Mouse (Mus musculus) cerebellum, adult 9-11 months (tissue): ENCODE results near the gene Dpp9.
"Not testable (repeated sequence)": the region's sequence is repeated elsewhere in the genome, so short reads cannot be mapped to it uniquely, and the experiment has no call there.

ENCODE experiments used
- DNase-seq: peaks from one replicate; pipeline ENCODE4 v3.0.0; 2022

Gene Dpp9

DNA sequence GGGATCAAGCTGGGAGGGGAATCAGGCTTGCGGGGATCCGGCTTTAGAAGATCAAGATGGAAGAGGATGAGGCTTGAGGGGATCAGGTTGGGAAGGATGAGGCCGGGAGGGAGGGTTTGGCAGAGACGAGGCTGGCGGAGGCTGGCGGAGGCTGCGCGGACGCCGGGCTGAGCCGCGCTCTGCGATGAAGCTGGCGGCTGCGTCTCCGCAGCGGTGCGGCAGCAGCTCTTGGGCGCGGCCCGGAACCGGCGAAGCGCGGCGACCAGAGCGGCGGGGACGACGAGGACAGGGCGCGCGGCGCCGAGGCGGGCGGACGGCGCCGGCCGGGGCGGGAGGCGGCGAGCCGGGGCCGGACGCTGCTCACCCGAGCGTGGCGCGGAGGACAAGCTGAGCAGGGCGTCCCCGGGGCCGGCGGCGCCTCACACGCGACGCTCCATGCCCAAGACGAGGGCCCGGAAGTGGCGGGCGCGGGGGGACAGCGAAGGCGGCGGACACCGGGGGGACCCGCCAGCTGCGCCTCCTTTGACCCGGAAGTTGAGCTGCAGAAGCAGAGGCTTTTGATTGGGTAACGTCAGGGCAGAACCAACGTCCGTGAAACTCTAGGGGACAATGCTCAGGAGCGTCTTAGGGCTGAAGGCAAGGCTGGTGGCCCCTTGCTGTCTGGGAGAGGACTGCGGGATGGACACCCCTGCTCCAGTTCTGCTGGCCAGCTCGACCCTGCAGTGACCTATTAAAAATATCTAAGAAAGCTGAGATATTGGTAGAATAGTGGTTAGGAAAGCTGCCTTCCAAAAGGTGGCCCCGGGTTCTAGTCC lies at the start of gene Dpp9:
Dpp9 (minus strand) TSS at position 529 of the 815 bp plus-strand sequence.
- peak; percentile 97 for DNase-seq

DNA sequence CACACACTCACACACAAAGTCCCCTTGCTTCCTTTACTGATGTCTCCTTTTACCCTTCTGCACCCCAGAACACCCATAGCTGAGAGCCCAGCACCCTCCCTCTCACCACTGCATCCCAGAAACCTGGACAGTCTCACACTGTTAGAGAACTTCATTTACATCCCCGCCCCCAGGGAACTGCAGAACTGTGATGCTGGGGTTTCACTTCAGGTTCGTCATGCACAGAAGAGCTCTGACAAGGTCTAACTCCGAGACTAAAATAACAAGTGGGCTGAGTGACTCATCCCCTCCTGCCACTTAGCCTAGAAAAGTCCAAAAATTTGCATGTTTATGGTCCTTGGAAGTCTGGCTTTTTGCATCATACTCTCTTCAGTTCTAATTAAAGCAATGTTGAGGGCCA lies 47.6 kb upstream of the Dpp9 start:
- no peak for DNase-seq

DNA sequence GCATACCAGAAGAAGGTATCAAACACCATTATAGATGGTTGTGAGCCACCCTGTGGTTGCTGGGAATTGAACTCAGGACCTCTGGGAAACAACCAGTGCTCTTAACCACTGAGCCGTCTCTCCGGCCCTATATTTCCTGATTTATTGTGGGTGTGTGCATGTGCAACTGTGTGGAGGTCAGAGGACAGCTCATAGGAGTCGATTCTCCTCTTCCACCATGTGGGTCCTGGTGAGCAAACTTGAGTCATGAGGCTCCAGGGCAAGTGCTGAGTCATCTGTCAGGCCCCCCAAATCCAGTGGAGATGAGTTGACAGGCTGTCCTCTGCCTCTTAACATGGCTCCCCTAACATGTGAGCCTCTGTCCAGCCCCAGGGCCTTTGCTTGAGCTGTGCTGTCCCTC lies 47.2 kb upstream of the Dpp9 start:
- no peak for DNase-seq

DNA sequence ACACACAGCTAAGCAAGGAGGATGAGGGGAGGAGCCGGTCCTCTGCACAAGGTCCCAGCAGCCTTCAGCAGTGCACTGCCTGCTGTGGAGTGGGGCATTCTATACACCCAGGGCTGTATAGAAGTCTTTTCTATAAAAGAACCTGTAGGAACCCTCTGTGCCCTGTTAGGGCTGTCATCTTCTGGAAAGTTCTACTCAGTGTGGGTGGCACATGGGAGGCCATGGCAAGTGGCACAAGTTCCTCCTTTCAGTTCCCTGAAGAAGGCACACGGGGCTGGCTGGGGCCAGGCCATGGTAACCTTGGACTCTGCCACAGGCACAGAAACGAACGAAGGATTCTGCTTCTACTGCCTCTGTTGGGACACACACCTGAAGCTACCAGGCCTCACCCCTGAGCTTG lies 46.3 kb upstream of the Dpp9 start:
- DNase-seq: no peak

DNA sequence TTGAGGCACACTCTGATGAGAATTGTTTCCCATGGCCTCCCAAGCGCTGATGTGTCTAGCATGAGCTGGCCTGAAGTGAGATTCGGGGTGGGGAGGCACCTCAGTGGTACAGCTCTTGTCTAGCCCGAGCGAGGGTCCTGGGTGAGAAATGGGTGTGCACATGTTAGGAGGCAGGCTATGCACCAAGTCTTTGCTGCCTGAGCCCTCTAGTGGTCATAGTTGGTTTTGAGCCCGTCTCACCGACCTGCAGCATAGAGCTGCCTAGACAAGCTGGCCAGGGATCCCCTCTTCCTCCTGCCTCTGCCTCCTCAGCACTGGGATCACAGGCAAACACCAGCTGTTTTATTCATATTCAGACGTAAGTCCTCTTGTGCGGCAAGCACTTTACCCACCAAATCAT lies 45.3 kb upstream of the Dpp9 start:
- DNase-seq: peak; percentile 76

DNA sequence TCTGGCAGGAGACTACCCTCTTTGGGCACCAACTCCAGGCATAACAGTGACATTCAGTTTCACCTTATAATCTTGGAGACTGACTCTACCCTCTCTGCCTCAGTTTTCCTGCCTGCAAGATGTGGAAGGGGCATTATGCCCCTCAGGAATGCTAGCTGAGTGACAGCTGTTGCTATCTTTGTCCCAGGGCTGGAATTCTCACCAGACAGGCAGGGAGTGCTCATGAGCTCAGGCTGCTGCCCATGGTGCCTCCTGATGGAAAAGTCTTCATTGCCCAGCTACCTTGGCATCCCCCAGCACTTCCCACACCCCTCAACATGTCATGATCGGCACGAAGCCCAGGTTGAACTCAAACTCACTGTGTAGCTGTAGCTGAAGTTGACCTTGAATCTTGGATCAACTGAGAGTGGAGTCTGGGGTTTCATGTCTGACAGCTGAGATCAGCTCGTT lies 44.0 kb upstream of the Dpp9 start:
- no peak for DNase-seq

DNA sequence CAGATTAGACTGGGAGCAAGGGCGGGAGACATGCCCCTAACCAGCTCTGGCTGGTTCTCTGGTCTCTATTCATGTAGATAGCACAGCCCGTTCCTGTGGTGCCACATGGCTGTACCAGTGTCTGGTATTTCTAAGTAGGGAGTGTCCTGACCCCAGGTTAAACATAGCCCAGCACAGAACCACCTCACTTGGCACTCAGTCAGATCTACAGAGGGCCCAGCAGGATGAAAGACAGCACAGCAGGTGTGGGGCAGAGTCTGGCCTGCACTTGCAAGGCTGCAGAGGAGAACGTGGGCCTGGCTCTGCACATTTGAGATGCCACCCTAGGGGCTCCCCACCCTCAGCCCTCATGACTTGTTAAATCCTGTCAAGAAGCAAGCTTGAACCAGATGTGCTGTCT lies 42.5 kb upstream of the Dpp9 start:
- no peak for DNase-seq

DNA sequence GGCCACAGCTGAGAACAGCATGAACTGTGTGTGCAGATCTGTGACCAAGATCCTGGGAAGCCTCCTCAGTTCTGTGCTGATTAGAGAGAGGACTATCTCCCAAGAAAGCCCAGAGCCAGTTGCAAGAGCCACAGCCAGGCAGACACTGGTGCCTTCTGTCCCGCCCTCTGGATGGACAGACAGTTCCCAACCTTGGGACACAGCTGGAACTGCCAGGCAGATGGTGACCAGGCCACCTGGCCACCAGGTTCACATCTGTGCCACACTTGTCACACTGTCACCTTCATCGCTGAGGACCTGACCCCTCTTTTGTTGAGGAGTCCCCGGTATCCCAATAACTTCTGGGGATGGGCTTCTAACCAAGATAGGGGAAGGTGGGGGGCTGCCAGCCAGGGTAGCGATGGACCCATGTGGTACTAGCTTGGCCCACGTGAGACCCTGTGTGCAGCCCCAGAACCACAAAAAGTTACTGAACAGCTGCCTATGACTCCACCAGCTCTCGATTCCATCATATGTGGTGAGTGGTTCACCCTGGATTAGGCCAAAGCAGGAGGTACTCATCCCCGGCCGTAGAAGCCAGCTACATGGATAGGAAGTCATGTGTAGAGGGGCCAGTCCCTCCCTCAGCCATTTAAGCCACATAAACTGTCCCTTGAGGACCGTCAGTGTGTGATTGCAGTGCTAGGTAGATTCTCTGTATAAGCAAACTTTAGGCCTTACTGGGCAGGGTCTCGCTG lies 40.8 kb upstream of the Dpp9 start:
- DNase-seq: no peak

DNA sequence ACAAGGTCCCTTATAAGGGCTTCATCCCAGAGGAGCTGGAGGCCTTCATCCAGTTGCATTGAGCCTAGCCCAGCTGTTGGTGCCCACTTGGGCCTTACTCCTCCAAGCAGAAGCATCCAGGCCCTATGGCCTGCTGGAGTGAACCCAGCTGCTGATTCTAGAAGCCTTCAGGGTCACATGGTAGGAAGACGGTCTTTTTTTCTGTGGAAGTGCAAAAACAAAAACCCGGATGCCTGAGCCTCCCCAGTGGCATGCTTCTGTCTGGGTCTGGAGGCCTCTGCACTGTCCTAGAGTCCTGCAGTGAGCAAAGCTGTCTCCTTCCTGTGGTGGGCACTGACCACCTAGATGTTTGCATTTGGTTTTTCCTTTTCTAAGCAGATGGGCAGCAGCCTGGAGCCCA lies 40.1 kb upstream of the Dpp9 start:
- not testable (repeated sequence) for DNase-seq

DNA sequence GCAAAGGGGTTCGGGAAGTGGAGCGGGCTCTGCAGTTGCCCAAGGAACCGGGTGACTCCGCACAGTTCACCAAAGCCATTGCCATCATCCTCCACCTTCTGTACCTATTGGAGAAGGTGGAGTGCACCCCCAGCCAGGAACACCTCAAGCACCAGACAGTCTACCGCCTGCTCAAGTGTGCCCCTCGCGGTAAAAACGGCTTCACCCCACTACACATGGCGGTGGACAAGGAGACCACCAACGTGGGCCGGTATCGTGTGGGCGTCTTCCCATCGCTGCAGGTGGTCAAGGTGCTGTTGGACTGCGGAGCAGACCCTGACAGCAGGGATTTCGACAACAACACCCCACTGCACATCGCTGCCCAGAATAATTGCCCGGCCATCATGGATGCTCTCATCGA lies 39.6 kb upstream of the Dpp9 start:
- not testable (repeated sequence) for DNase-seq

DNA sequence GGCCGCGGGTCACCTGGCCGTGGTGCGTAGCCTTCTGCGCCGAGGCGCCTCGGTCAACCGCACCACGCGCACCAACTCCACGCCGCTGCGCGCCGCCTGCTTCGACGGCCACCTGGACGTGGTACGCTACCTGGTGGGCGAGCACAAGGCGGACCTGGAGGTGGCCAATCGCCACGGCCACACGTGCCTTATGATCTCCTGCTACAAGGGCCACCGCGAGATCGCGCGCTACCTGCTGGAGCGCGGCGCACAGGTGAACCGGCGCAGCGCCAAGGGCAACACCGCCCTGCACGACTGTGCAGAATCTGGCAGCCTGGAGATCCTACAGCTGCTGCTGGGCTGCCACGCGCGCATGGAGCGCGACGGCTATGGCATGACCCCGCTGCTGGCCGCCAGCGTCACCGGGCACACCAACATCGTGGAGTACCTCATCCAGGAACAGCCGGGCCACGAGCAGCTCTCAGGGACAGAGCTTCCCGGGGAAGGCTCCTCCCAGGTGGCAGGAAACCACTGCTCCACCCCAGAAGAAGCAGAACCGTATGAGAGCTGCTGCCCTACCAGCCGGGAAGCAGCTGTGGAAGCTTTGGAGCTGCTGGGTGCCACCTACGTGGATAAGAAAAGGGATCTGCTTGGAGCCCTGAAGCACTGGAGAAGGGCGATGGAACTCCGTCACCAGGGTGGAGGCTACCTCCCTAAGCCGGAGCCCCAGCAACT lies 38.6 kb upstream of the Dpp9 start:
- peak; percentile 78 for DNase-seq

DNA sequence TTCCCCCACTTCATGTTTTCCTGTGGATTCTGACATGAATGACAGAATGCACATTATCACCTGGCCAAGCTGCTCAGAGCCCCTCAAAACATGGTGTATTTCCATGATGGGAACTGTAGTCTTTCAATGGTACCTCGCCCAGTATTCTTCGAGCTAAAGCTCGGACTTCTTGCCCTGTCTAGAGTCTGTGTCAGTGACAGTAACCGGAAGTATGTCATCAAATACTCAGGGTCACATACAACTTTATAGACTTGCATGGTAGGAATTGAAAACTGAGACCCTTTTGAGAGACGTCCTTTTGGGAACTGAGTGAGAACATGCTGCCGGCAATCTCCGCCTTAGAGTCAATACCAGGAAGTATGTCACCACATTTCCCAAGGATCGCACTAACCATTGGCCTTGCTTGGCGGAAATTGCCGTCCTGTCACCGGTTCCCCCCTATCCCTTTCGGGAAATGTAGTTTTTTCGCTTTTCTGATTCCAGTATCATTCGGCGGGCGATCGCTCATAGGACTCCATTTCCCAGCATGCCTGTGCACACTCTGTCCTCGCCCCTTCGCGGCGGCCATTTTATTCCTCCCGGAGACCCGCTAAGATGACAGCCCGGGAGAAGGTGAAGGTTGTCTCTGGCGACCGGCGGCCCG lies 37.7 kb upstream of the Dpp9 start, which contains the start of gene Fem1a:
Fem1a (plus strand) TSS at position 572 of the 643 bp plus-strand sequence.
- peak; percentile 98 for DNase-seq

DNA sequence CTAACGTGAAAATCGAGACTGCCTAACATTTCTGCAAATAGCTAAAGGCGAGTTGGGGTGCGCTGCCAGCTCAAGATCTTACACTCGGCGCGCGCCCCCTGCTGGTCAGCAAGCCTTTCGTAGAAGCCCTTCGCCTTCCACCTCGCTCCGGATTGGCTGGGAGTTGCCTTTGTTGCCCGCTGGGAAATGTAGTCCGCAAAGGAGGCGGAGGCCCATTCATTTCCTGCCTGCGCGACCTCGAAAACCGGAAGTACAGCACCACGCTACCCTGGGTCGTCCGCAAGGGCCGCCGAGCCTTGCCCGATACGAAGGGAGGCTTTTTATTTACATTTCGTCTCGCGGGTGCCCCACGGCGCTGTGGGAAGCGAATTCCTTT lies 37.1 kb upstream of the Dpp9 start:
- DNase-seq: peak; percentile 98

DNA sequence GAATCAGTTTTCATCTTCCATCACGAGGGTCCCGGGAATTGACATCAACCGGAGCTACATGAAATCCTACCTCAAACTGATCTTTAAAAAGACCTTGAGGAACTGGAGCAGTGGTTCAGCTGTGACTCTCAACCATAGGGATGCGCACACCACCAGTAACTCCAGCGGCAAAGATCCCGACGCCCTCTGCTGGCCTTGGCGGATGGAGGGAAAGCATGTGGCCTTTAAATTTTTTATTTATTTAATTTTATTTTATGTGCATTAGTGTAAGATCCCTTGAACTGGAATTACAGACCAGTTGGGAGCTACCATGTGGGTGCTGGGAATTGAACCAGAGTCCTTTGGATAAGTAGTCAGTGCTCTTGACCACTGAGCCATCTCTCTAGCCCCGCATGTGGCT lies 36.7 kb upstream of the Dpp9 start:
- DNase-seq: peak; percentile 82

DNA sequence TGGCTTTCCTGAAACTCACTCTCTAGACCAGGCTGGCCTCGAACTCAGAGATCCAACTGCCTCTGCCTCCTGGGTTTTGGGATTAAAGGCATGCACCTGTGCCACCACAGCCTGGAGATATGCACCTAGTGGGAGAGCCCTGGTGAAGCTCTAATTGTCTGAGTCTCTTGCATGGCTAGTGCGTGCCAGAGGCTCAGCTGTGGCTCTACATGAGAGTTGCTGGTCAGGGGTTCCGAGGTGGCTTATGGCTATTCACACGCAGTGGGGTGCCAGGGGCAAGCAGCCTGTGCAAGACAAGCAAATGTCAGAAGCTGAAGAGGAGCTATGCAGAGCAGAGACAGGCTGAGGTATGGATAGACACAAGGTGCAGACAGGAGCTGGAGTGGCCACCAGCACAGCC lies 36.0 kb upstream of the Dpp9 start:
- peak; percentile 70 for DNase-seq

DNA sequence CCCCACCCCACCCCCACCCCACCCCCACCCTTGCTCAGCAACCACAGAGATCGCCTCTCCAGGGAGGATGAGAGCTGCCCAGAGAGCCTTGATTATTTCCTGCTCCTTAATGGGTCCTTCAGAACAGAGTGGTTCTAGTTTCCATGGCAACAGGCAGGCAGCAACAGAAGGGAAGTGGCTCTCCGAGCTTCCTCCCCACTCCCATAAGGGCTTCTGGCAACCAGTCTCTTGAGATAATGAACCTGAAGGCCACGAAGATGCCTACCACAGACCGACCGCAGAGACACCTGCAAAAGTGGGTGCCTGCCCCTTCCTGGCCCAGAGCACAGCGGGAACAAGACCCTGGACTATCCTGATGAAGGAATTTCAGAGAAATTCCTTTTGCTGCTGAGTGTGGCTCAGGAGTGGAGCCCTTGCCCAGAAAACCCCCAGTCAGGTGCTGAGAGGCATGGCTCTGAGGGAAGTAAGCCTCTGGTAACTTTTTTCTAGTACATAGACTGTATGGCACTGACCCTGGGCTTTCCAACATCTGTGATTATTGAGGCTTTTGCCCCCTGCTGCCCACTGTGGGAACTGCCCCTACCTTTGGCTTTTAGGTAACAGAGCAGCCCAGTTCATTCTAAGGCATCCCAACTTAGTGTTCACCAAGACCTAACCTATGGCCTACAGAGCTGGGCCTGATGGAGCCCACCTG lies 32.6 kb upstream of the Dpp9 start:
- DNase-seq: peak; percentile 61

DNA sequence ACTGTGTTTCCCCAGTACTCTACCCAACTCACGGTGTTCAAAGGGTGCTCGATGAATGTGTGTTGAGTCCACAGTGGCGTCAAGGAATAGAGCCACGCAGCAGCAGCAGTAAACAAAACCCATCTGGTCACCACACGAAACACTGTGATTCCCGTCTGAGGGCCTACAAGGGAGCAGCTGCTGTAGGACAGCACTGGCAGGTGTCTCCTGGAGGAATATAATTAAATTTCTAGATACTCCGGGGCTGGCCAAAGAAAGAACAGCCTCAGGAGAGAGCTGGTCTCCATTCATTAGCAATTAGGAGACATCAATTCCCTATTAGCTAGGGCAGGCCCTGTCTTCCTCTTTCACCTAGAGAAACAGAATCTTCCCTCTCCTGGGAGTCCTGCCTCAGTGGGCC lies 26.9 kb upstream of the Dpp9 start:
- DNase-seq: no peak

DNA sequence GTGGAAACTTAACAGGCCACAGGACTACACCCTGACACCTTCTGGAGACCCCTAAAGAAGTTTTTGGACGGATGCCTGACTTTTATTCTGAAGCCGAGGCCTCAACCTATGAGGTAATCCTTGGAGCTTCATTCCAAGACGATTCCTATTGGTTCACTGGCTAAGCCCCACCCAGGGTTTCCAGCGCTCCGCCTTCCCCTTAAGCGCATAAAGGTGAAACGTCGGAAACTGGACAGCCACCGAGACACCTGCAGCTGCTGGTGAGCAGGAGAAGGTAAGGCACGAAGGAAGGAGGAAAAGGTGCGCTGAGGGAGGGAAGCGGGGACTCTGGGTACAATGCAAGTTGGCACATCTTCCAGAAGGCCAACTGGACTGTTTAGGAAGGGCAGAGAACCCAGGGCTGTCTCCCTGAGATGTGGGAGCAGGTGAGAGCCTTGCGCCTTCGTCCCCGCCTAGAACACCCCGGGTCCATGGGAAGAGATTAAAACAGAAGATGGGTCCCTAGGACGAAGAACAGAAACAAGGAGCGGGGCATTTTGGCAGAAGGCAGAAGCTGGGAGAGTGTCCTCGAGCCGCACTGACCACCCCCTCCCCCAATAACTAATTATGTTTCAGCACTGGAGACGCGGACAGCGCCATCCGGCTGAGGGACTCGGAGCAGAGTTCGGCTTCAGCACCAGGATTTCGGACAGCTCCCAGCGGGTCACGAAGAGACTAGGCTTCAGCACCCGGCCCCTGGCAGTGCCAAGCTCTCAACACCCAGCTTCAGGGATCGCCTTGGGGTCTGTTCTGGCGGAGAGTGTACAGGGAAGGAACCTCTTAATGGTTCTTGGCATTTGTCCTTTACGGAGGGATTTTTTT lies 23.1 kb upstream of the Dpp9 start:
- peak; percentile 92 for DNase-seq

DNA sequence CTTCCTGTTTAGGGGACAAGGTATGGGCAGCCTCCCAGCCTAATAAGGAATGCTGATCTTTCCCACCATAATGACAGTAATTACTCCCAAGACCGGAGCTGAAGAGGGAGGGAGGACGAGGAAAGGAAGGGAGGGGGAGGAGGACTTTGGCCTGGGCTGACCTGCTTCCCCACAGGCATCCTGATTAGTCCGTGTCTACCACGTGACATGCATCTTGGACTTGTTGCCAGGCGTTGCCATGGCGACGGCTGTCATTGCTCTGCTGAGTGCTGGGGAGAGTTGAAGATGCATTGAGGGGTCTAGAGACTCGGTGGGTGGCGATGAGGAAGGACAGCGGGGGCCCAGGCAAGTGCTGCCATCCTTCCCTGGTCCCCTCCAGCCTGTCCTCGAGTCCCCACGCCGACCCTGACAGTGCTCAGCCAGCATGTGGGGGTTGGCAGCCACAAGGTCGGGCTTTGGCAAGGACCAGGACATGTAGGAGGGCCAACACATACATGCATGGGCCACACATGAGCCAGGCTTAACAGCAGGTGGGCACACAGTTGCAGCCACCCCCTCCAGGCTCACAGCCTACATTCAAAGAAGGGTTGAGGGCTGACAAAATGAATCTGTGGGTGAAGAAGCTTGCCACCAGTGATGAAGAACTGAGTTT lies 15.2 kb upstream of the Dpp9 start:
- DNase-seq: peak; percentile 95

DNA sequence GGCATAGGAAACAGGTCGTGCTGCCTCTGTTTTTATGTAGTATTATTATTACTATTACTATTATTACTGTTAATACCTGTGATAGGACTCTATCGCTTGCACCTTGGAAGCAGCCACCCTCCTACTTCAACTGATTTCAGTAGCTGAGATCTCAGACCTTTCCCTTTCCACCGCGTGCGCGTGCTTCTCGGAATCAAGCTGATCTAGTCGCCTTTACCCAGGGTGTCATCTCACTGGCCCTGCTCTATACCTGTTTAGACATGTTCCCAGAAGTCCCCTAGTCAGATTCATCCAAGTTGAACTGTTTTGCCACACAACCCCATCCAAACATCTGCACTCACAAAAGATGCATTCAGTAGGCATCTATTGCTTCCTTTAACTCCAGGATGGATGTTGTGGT lies 14.7 kb upstream of the Dpp9 start:
- DNase-seq: no peak

DNA sequence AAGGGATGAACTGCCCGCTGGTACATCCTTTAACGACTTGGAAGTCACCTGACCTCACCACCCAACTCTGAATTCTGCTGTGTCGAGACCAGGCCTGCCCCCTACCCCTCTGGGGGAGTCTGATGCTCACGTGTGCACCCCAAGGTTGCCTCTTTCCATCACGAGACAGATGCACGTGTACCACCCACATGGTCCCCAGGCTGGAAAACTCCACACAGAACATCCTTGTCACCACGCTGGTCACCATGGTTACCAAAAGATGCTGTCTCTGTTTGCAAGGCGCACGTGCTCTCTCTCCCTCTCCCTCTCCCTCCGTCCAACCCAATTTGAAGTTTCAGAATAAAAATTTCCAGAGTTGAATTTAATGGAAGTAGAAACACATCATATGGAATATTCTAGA lies 11.2 kb upstream of the Dpp9 start:
- DNase-seq: no peak
